Mouse (Mus musculus) C2C12 (cell line): Measurements from ENCODE around the gene Il21r.

Experiments
- CEBPB ChIP-seq: IDR thresholded peaks from one replicate; pipeline ENCODE4 v1.6.1; 2011; ENCODE audit warnings: low read depth, mild to moderate bottlenecking, control low read depth, moderate library complexity
- CTCF ChIP-seq: IDR thresholded peaks from one replicate; pipeline ENCODE4 v1.5.1; 2011; ENCODE audit not compliant: control insufficient read depth, insufficient read depth, insufficient read length
- MYOD1 ChIP-seq: IDR thresholded peaks from one replicate; pipeline ENCODE4 v1.6.1; 2011; ENCODE audit warnings: low read depth; ENCODE audit not compliant: control insufficient read depth, insufficient read length
- USF1 ChIP-seq: IDR thresholded peaks from one replicate; pipeline ENCODE4 v1.6.1; 2011; ENCODE audit warnings: low read depth, mild to moderate bottlenecking, control low read depth, moderate library complexity

- no peak for TF ChIP-seq CTCF
- TF ChIP-seq MYOD1: no peak
- no peak for TF ChIP-seq USF1
- no peak for TF ChIP-seq CEBPB
Observed at GRCm38 (mm10) chr7:125561085-125561690, 42.0 kb upstream of the Il21r start.
